Mouse (Mus musculus) adrenal gland (tissue): ENCODE measurements around the gene Nsd1.
"Not testable (repeated sequence)": the region's sequence is repeated elsewhere in the genome, so short reads cannot be mapped to it uniquely, and the experiment has no call there.

Experiments used
- intact Hi-C: fragments of 180-260 bp; cut with DNase I; formaldehyde crosslinking; loops from one replicate; pipeline ENCODE4 v1.15.1; 2025

The Nsd1 gene

DNA sequence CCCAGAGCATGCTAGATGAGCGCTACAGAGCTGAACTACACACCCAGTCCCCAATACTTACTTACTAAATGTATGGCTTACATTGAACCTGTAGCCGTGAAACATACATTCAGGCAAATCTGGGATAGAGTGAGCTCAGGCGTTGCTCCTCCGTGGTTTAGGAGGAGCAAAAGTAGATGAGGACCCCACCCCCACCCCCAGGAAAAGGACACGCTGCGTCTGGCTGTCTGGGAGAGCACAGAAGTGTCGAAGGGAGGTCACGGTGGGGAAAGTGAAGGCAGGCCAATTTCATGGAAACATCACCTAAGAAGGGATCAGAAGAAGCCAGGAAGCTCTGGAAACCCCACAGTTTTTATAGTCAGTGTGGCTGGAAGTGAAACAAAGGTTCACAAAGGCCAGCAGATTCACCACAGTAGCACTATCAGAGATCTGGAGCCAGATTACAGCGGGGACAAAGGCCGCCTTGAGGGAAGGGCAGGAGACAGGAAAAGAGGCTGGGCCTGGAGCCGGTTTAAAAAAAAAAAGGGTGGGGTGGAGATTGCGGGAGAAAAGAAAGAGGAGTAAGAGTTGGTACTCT lies 20.0 kb upstream of the Nsd1 start:
- intact Hi-C loops, result no loop called here

GRCm38 (mm10) chr13:55190121-55190868 lies 19.3 kb upstream of the Nsd1 start:
- intact Hi-C loops, result no loop called here

DNA sequence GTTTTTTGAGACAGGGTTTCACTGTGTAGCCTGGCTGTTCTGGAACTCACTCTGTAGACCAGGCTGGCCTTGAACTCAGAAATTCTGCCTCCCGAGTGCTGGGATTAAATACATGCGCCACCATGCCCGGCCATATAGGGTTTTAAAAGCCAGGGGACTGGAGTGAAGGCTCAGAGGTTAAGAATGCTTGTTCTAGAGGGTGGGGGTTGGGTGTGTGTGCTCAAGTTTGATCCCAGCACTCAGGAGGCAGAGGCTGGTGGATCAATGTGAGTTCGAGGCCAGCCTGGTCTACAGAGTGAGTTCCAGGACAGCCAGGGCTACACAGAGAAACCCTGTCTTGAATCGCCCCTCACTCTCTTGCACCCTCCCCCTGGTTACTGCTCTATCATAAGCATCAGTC lies 18.0 kb upstream of the Nsd1 start:
- intact Hi-C loops, result no loop called here

GRCm38 (mm10) chr13:55202758-55203157 lies 6.8 kb upstream of the Nsd1 start:
- intact Hi-C loops, result not testable (repeated sequence)

DNA sequence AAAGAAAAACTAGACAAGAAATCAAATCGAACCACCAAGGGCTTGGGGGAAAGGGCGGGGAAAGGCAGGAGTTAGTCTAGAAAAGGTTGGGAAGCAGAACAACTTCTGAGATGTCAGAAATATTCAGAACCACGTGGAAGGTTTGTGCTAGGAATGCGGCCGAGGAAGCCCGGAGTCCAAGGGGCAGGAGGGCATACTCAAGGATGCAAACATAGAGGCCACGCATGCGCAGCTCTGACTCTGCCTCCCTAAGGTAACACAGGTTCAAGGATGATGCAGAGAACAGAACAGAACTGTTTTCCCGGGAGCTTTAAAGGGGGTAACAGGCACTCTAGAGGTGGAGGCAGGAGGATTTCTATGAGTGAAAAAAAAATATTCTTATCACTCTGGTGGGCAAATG lies 5.8 kb upstream of the Nsd1 start:
- intact Hi-C loops, result no loop called here

DNA sequence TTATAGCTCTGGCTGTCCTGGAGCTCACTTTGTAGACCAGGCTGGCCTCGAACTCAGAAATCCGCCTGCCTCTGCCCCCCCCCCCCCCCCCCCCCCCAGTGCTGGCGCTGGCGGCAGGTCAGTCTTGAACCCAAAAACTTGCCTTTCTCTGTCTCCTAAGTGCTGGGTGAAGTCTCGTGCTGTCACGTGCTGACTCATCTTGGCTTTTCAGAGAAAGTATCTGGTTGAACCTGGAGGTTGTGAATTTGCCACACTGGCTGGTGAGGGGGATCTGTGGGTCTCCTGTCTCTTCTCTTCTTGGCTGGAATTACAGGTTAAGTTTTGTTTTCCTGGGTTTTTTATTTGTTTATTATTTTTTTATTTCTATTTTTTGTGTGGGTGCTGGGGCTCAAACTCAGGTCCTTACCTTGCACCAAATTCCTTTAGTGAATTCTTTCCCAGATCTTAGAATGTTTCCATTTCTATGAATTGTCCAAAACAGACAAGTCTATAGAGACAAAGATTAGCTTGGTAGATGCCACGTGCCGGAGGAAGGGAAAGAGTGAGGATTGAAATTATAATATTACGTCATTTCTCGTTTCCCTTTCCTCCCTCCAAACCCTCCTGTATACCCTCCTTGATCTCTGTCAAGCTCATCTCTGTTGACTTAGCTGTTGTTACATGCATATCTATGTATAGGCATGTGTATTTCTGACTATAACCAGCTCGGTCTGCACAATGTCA lies 4.8 kb upstream of the Nsd1 start:
- intact Hi-C loops, result no loop called here

GRCm38 (mm10) chr13:55205448-55206205 lies 4.0 kb upstream of the Nsd1 start:
- intact Hi-C loops, result no loop called here

DNA sequence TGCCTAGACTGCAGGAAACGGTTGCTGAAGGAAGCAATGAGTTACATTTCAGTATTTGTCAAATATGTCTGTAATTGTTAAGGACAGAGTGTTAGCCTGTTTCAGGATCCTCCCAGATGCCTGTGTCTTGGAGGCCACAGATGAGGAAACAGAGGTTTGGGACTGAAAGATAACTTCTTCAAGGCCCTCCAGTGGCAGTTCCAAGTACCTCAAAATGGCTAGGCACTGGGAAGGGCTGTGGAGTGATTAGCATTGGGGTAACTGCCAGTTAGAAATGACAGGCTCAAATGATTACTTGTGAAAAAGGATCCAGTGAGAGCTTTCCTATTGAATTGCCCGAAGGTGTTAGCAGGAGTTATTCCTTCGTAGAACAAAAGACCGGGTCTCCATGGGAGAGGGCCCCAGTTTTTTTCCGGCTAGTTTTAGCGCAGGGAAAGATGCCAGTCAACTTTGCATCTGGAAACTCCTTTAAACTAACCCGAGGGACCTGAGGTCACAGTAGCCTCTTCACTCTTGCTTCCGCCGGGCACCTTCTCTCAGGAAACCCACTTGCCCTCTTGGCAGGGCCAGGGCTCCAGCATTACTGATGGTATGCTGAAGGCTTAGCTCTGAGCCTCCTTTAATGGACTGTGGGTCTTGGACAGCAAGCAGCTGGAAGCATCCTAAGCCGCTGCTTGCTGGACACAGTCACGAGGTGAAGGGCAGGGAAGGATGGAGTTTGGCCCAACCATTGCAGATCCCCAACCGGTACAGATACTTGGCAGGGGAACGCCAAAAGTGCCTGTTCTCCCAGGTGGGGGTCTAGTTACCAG lies 539 bp upstream of the Nsd1 start:
- intact Hi-C loops, result no loop called here

GRCm38 (mm10) chr13:55210193-55210970 lies 800 bp downstream of the Nsd1 start:
- intact Hi-C loops, result no loop called here

DNA sequence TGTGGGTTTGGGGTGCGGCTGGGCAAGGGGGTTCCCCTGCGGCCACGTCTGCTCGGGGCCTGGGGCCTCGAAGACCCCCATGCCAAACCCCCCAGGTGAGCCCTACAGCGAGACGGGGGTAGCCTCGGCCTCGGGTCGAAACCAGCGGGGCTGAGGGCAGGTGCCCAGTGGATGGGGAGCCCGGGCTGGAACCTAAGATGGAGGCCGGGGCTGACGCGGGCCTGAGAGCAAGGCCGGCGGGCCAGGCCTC lies 1.3 kb downstream of the Nsd1 start:
- intact Hi-C loops, result no loop called here

DNA sequence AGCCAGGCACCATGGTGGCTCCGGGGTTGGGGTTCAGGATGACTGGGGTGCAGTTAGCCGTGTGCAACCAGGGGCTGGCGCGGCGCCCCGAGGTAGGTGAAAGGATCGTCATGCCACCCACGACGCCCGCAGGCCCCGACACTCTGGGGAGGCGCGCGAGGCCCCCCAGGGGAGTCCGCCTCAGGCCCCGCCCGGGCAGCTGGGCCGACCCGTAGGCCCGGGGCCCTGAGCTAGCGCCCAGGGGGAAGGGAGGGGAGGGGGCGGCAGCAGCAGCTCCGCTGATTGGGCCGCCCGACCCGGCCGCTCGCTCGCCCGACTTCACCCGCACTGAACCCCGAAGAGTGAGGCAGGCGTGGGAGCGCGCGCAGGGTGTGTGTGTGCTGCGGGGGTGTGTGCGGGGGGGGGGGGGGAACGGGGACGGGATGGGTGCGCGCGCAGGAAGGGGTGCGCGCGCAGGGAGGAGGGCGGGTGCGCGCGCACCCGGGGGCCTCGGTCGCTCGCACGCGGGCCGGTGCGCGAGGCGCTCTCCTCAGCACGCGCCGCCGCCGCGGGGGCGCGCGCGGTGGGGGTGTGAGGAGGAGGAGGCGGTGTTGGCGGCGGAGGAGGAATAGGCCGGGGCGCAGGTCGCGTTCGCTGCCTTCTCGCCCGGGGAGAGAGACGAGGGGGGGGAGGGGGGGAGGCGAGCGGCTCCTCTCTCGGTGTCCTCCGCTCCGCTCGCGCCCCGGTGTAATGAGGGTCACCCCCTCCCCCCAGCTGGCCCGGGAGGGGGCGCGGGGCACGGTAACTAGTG lies 1.8 kb downstream of the Nsd1 start:
- intact Hi-C loops, result no loop called here

DNA sequence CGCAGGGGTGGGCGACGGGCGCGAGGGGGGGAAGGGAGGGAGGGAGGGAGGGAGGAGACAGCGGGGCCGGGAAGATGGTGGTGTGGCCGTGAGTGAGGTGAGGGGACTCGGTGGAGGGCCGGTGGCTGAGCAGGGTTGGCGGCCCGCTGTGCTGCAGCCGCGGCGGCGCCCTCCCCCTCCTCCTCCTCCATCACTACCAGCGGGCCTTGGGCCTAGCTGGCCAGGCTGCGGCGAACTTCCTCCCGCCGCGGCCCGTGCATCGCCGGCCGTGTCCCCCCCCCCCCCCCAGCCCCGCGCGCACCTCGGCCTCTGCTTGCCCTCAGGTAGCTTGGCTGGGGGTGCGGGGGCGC lies 2.4 kb downstream of the Nsd1 start:
- intact Hi-C loops, result no loop called here

DNA sequence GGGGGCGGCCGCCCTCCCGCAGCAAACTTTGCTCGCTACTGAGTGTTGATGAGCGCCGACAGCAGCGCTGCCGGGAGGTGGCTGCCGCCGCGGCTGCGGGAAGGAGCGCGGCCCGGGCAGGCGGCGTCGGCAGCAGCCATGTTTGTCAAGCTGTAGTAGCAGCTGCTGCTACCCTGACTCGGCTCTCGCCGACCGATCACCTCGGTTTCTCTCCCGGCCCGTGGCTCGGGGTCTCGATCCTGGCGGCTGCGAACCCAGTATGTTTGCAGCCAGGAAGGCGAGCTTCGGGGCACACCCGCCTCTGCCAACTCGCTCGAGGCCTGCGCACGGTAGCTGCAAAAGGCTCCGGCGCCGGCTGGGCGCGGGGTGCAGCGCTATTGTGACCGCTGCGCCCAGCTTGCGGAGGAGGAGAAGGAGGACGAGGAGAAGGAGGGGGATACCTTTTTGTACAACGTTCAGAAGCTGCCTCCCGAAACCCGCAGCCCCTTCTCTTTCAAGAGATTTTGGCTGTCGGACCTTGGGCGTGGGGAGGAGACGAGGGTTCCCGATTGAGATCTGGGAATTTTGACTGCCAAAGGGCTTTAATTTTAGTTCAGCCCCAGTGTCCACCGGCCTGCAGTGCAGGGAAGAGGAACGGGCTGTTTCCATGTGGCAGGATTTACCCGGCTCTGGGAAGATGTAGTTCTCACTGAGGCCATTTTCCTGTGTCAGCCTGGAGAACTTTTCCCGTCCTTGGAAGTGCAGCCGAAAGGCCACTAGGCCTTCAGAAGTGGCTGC lies 3.0 kb downstream of the Nsd1 start:
- intact Hi-C loops, result no loop called here

DNA sequence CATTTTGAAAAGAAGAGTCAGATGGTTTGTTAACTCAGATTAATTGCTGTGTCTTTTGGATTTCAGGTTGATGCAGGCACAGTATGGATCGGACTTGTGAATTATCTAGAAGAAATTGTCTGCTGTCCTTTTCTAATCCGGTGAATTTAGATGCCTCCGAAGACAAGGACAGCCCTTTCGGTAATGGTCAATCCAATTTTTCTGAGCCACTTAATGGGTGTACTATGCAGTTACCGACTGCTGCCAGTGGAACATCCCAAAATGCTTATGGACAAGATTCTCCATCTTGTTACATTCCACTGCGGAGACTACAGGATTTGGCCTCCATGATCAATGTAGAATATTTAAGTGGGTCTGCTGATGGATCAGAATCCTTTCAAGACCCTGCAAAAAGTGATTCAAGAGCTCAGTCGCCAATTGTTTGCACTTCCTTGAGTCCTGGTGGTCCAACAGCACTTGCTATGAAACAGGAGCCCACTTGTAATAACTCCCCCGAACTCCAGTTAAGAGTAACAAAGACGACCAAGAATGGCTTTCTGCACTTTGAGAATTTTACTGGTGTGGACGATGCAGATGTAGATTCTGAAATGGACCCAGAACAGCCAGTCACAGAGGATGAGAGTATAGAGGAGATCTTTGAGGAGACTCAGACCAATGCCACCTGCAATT lies 3.7 kb downstream of the Nsd1 start:
- intact Hi-C loops, result no loop called here

GRCm38 (mm10) chr13:55224364-55224763 lies 14.8 kb downstream of the Nsd1 start:
- intact Hi-C loops, result loop anchor here (5.0 kb wide), 1 partner anchor 73 kb away; no protein-coding TSS in a partner anchor

DNA sequence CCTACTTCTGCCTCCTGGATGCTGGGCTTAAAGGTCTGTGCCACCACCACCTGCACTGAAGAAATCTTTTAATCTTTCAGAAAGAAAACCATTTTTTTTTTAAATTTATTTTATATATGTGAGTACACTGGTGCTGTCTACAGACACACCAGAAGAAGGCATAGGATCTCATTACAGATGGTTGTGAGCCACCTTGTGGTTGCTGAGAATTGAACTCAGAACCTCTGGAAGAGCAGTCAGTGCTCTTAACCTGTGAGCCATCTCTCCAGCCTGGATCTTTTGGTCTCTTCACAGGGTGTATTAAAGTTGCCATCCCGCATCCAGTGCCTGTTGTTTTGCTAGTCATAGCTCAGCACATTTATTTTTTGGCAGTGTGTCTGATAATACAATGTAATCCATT lies 21.1 kb downstream of the Nsd1 start:
- intact Hi-C loops, result loop anchor here (5.0 kb wide), 1 partner anchor 47 kb away; no protein-coding TSS in a partner anchor

DNA sequence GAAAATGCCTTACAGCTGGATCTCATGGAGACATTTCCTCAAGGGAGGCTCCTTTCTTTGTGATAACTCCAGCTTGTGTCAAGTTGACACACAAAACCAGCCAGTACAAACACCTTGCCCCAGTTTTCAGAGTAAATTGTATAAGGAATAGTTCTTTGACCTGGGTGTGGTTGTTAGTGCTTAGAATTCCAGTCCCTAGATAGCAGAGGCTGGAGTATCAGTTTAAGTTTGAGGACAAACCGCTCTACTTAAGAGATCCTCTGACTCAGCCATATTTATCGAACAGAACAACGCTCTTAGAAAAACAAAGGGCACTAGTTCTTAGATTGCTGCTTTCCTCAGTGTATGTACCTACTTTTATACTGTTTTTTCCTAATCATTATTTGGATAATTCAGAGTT lies 33.6 kb downstream of the Nsd1 start:
- intact Hi-C loops, result no loop called here

DNA sequence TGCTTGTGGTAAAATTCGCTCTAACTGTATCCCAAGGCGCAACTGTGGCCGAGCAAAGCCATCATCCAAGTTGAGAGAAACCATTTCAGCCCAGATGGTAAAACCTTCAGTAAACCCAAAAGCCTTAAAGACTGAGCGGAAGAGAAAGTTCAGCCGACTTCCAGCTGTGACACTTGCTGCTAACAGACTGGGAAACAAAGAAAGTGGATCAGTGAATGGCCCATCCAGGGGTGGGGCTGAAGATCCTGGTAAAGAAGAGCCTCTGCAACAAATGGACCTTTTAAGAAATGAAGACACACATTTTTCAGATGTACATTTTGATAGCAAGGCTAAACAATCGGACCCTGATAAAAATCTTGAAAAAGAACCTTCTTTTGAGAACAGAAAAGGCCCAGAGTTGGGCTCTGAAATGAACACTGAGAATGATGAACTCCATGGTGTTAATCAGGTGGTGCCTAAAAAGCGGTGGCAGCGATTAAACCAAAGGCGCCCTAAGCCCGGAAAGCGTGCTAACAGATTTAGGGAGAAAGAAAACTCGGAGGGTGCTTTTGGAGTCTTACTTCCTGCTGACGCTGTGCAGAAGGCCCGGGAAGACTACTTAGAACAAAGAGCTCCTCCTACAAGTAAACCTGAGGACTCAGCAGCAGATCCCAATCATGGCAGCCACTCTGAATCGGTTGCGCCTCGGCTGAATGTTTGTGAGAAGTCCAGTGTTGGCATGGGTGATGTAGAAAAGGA lies 37.9 kb downstream of the Nsd1 start:
- intact Hi-C loops, result no loop called here
